Mouse (Mus musculus): ENCODE data around the gene Sim2. TPM values are rescaled to one million over a fixed set of nuclear protein-coding genes. Genes with fewer than 3 reads are reported as not detected.

Gene Sim2
- polyA plus RNA-seq, 1 experiment from 2014 or later: 0.22 TPM

DNA sequence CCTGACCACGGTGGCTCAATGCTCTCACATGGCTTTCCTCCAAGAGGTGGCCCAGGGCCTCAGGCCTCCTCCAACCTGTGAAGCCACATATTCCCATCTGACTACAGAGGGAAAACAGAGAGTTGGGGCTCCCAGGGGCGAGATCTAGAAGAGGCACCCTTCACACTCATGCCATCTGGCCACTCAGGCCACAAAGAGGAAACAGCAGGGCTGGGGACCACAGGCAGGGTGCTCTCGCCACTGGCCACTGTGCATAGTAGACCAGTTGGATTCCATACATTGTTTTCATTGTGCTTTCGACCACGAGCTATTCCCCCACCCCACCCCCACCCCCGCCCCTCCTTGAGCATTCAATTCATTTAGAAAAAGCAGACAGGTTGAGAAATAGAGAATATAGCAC, 77.3 kb downstream of the Sim2 start:
- Histone ChIP-seq H3K9me3 (ENCODE audit: control insufficient read depth, low read depth, low read length) (no peaks in the 10 kb centered on the region), H3K4me2 (replicated peaks; ENCODE audit: low read depth, low read length) (no peak overlapping the region), H3K4me1 (ENCODE audit: control insufficient read depth, insufficient read depth, low read length) (peaks cover 12% of the 10 kb centered on the region), H3K4me3 (ENCODE audit: low read depth, low read length) (no peak overlapping the region), H3K27ac (ENCODE audit: low read length) (no peak overlapping the region), H3K9ac (replicated peaks; ENCODE audit: low read depth, low read length) (no peak overlapping the region), H3K36me3 (ENCODE audit: control insufficient read depth, insufficient read depth, low read length) (no peaks in the 10 kb centered on the region), H3K27me3 (ENCODE audit: control insufficient read depth, insufficient read depth, low read length) (no peaks in the 10 kb centered on the region)
- no peak for ATAC-seq (ENCODE audit: insufficient number of reproducible peaks, insufficient read depth, low FRiP score, low read depth)
- WGBS: 46% methylated on average over 6 of the region's 6 CpGs

DNA sequence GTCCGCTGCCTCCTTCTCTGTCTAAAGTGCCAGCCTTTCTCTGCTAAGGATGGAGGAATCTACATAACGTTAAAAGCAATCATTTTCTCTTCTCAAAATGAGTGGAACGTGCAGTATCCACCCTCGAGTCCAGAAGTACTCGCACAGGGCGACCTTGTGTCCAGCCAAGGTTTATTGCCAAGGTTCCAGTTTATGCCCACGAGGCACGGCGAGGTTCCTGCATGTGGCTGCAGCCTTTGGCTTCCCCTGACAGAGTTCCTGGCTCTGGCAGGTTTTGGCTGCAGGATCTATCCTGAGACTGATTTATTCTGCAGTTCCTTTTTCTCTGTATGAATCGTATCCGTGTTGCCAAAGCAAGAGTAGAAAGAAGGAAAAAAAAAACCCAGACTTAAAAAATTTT, 78.3 kb downstream of the Sim2 start:
- 80% methylated on average over 11 of the region's 11 CpGs for WGBS
- H3K27me3 ChIP-seq (ENCODE audit: control insufficient read depth, insufficient read depth, low read length): no peaks in the 10 kb centered on the region
- H3K4me2 ChIP-seq (replicated peaks; ENCODE audit: low read depth, low read length): no peak overlapping the region
- peaks cover 12% of the 10 kb centered on the region for H3K4me1 ChIP-seq (ENCODE audit: control insufficient read depth, insufficient read depth, low read length)
- H3K9ac ChIP-seq (replicated peaks; ENCODE audit: low read depth, low read length): no peak overlapping the region
- no peaks in the 10 kb centered on the region for H3K9me3 ChIP-seq (ENCODE audit: control insufficient read depth, low read depth, low read length)
- ATAC-seq (ENCODE audit: insufficient number of reproducible peaks, insufficient read depth, low FRiP score, low read depth): no peak
- H3K4me3 ChIP-seq (ENCODE audit: low read depth, low read length): no peak overlapping the region
- H3K36me3 ChIP-seq (ENCODE audit: control insufficient read depth, insufficient read depth, low read length): no peaks in the 10 kb centered on the region
- H3K27ac ChIP-seq (ENCODE audit: low read length): no peak overlapping the region

DNA sequence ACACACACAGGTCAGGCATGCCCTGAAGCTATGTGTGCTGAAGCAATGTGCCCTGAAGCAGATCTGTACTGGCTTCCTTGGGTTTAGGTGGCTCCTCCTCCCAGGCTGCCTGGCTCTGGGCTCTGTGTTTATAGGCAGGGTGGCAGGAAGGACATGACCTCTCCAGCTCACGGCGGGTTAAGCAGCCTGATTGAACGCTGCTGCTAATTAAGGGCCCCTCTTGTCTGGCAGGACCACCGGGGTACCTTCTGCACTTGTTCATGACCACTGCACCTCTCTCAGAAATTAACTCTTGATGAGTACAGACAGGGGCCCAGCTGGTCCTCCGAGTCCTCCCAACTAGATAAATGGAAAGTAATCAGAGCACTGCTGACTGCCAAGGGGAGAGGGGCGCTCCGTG, 79.5 kb downstream of the Sim2 start:
- Histone ChIP-seq H3K9me3 (ENCODE audit: control insufficient read depth, low read depth, low read length) (no peaks in the 10 kb centered on the region), H3K9ac (replicated peaks; ENCODE audit: low read depth, low read length) (no peak overlapping the region), H3K4me3 (ENCODE audit: low read depth, low read length) (no peak overlapping the region), H3K4me2 (replicated peaks; ENCODE audit: low read depth, low read length) (no peak overlapping the region), H3K4me1 (ENCODE audit: control insufficient read depth, insufficient read depth, low read length) (peaks cover 12% of the 10 kb centered on the region), H3K27ac (ENCODE audit: low read length) (no peak overlapping the region), H3K27me3 (ENCODE audit: control insufficient read depth, insufficient read depth, low read length) (no peaks in the 10 kb centered on the region), H3K36me3 (ENCODE audit: control insufficient read depth, insufficient read depth, low read length) (no peaks in the 10 kb centered on the region)
- WGBS: 26% methylated on average over 7 of the region's 7 CpGs
- no peak for ATAC-seq (ENCODE audit: insufficient number of reproducible peaks, insufficient read depth, low FRiP score, low read depth)

- no peak overlapping the region for H3K4me2 ChIP-seq (replicated peaks; ENCODE audit: low read depth, low read length)
- no peaks in the 10 kb centered on the region for H3K9me3 ChIP-seq (ENCODE audit: control insufficient read depth, low read depth, low read length)
- 31% methylated on average over 5 of the region's 5 CpGs for WGBS
- no peaks in the 10 kb centered on the region for H3K27me3 ChIP-seq (ENCODE audit: control insufficient read depth, insufficient read depth, low read length)
- H3K27ac ChIP-seq (ENCODE audit: low read length): no peak overlapping the region
- no peak overlapping the region for H3K4me3 ChIP-seq (ENCODE audit: low read depth, low read length)
- H3K4me1 ChIP-seq (ENCODE audit: control insufficient read depth, insufficient read depth, low read length): peaks cover 12% of the 10 kb centered on the region
- ATAC-seq (ENCODE audit: insufficient number of reproducible peaks, insufficient read depth, low FRiP score, low read depth): no peak
- H3K9ac ChIP-seq (replicated peaks; ENCODE audit: low read depth, low read length): no peak overlapping the region
- no peaks in the 10 kb centered on the region for H3K36me3 ChIP-seq (ENCODE audit: control insufficient read depth, insufficient read depth, low read length)
Observed at GRCm38 (mm10) chr16:94164978-94165377, 80.2 kb downstream of the Sim2 start.

GRCm38 (mm10) chr16:94168655-94169545, 84.2 kb downstream of the Sim2 start:
- H3K4me2 ChIP-seq (replicated peaks; ENCODE audit: low read depth, low read length): no peak overlapping the region
- no peak overlapping the region for H3K4me3 ChIP-seq (ENCODE audit: low read depth, low read length)
- H3K9ac ChIP-seq (replicated peaks; ENCODE audit: low read depth, low read length): no peak overlapping the region
- H3K27ac ChIP-seq (ENCODE audit: low read length): no peak overlapping the region
- no peak for ATAC-seq (ENCODE audit: insufficient number of reproducible peaks, insufficient read depth, low FRiP score, low read depth)
- H3K9me3 ChIP-seq (ENCODE audit: control insufficient read depth, low read depth, low read length): no peaks in the 10 kb centered on the region
- no peaks in the 10 kb centered on the region for H3K36me3 ChIP-seq (ENCODE audit: control insufficient read depth, insufficient read depth, low read length)
- peaks cover 12% of the 10 kb centered on the region for H3K4me1 ChIP-seq (ENCODE audit: control insufficient read depth, insufficient read depth, low read length)
- H3K27me3 ChIP-seq (ENCODE audit: control insufficient read depth, insufficient read depth, low read length): no peaks in the 10 kb centered on the region
- WGBS: 81% methylated on average over 16 of the region's 16 CpGs

DNA sequence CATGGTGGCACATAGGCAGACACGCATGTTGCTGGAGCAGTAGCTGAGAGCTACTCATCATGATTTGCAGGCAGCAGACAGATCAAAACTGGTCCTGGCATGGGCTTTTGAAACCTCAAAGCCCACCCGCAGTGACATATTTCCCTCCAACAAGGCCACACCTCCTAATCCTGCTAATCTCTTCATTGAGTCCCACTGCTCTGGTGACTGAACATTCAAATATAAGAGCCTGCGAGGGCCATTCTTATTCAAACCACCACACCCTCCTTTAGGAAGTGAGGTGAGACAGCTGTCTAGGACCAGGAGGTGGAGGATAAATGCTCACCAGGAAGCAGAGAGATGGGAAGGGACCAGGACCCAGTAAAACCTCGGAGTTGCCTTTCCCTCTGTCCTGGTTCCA, 85.5 kb downstream of the Sim2 start:
- H3K36me3 ChIP-seq (ENCODE audit: control insufficient read depth, insufficient read depth, low read length): no peaks in the 10 kb centered on the region
- H3K27me3 ChIP-seq (ENCODE audit: control insufficient read depth, insufficient read depth, low read length): no peaks in the 10 kb centered on the region
- WGBS: 52% methylated on average over 4 of the region's 4 CpGs
- no peak for ATAC-seq (ENCODE audit: insufficient number of reproducible peaks, insufficient read depth, low FRiP score, low read depth)
- H3K4me3 ChIP-seq (ENCODE audit: low read depth, low read length): no peak overlapping the region
- peaks cover 1% of the 10 kb centered on the region; the same call in 1 of the 2 replicates for H3K4me1 ChIP-seq (ENCODE audit: control insufficient read depth, insufficient read depth, low read length)
- no peak overlapping the region for H3K27ac ChIP-seq (ENCODE audit: low read length)
- H3K9ac ChIP-seq (replicated peaks; ENCODE audit: low read depth, low read length): no peak overlapping the region
- no peaks in the 10 kb centered on the region for H3K9me3 ChIP-seq (ENCODE audit: control insufficient read depth, low read depth, low read length)
- no peak overlapping the region for H3K4me2 ChIP-seq (replicated peaks; ENCODE audit: low read depth, low read length)

- Histone ChIP-seq H3K4me2 (replicated peaks; ENCODE audit: low read depth, low read length) (no peak overlapping the region), H3K9ac (replicated peaks; ENCODE audit: low read depth, low read length) (no peak overlapping the region), H3K27me3 (ENCODE audit: control insufficient read depth, insufficient read depth, low read length) (no peaks in the 10 kb centered on the region), H3K27ac (ENCODE audit: low read length) (no peak overlapping the region), H3K9me3 (ENCODE audit: control insufficient read depth, low read depth, low read length) (no peaks in the 10 kb centered on the region), H3K4me1 (ENCODE audit: control insufficient read depth, insufficient read depth, low read length) (no peaks in the 10 kb centered on the region), H3K36me3 (ENCODE audit: control insufficient read depth, insufficient read depth, low read length) (no peaks in the 10 kb centered on the region), H3K4me3 (ENCODE audit: low read depth, low read length) (no peak overlapping the region)
- 78% methylated on average over 1 of the region's 1 CpGs for WGBS
- no peak for ATAC-seq (ENCODE audit: insufficient number of reproducible peaks, insufficient read depth, low FRiP score, low read depth)
Observed at GRCm38 (mm10) chr16:94173361-94173760, 88.6 kb downstream of the Sim2 start.

DNA sequence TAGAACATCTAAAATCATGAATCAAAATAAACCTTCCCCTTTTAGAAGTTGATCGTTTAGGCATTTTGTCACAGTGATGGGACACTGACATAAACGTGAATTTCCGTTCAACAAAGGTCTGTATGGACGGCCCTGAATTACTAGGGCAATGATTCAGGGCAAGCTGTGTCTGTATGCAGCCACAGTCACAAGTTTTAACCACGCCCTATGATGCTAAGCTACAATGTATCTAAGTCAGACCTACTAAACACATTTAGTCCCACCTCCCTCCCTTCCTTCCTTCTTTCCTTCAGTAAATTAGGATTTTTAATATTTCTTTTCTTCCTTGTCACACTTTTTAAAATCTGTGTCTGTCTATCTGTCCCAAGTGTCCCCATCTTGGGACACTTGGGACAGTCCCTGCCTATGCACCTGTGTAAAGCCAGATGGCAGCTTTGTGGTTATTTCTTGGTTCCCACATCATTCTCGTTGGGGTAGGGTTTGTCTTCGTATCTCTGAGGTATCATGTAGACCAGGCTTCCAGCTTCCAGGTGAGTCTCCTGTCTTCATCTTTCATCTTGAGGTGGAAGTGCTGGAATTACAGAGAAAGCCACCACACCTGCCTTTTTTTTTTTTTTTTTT, 90.7 kb downstream of the Sim2 start:
- no peak for ATAC-seq (ENCODE audit: insufficient number of reproducible peaks, insufficient read depth, low FRiP score, low read depth)
- WGBS: 71% methylated on average over 7 of the region's 7 CpGs
- peaks cover 12% of the 10 kb centered on the region for H3K4me1 ChIP-seq (ENCODE audit: control insufficient read depth, insufficient read depth, low read length)
- no peak overlapping the region for H3K9ac ChIP-seq (replicated peaks; ENCODE audit: low read depth, low read length)
- no peak overlapping the region for H3K27ac ChIP-seq (ENCODE audit: low read length)
- no peak overlapping the region for H3K4me3 ChIP-seq (ENCODE audit: low read depth, low read length)
- H3K4me2 ChIP-seq (replicated peaks; ENCODE audit: low read depth, low read length): no peak overlapping the region
- H3K9me3 ChIP-seq (ENCODE audit: control insufficient read depth, low read depth, low read length): no peaks in the 10 kb centered on the region
- no peaks in the 10 kb centered on the region for H3K36me3 ChIP-seq (ENCODE audit: control insufficient read depth, insufficient read depth, low read length)
- no peaks in the 10 kb centered on the region for H3K27me3 ChIP-seq (ENCODE audit: control insufficient read depth, insufficient read depth, low read length)

All from stomach, embryonic 14.5 days (tissue).